Mouse (Mus musculus): Measurements from ENCODE around the gene Ccdc47. TPM values are rescaled to one million over a fixed set of nuclear protein-coding genes. Genes with fewer than 3 reads are reported as not detected.

The Ccdc47 gene
- total RNA-seq, 2 experiments from 2014 or later, result 51.3 to 138 TPM

DNA sequence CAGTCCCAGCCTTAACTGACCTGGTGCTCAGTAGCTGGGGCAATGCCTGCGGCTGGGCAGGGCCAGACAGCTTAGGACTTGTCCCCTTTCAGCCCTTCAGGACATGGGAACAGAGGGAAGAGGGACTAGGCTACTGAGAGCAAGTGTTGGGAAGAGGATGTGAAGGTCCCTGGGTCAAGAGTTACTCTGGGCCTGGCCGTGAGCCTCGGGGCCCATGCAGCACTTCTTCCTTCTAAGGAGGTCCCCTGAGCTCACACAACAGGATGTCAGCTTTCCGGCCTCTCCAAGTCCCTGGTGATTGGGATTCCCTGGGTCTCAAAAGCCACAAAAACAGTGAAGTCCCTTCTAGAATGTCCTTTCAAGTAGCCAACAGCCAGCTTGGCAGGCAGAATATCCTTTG, 52.6 kb downstream of the Ccdc47 start:
- ATAC-seq (replicated peaks; ENCODE audit: poor library complexity), result no peak

DNA sequence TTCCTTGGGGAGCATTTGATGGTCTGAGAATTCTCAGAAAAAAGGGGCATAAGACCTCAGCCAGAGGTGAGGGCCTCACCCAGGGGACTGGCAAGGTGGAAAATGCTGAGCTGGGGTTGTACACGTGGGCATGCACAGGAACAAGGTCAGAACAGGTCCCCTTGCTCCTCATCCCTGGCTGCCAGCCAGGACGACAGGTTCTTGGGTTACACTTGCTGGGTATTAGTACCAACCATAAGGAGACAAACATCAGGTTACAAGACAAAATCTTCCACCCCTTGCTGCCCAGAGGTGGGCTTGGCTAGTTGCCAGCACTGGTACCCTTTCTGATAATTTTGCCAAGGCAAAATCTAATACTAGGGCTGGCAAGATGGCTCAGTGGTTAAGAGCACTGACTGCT, 53.9 kb downstream of the Ccdc47 start:
- ATAC-seq (replicated peaks; ENCODE audit: poor library complexity), result no peak

DNA sequence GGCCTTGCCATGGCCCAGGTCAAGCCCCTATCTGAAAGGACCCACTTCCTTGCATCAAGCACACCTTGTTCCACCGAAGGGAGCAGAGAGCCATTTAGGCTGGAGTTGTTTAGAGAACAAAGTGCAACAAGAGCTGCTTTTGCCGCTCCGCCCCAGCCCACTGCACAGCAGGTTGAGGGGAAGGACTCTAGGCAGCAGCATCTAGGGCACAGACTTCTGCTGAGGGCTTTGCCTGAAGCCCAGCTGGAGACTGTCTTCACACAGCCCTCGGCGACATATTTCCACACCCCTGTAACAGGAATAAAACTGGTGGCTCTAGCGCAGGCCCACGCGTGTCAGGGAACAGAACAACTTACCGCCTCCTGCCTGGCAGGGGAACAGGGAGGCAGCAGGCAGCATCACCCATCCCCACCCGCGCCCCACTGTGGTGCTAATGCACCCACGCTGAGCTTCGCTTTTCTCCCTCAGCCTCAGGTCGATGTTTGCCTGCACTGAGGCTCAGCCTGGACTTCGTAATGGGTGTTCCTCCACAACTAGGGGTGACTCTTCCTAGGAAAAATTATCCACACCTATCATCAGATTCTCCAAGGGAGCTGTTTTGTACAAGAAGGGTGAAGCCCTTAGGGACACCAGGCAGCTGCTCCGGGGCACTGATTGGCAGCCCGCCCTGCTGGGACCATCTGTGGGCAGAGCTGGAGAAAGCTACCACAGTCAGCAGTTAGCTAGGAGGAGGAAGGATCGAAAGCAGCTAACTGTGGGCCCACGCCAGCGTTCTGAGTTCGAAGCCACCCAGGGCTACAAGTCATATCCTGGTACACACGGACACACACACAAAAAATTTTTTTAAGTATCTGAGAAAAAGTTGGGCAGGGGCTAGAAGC, 55.1 kb downstream of the Ccdc47 start, which contains the start of the genes Gm10840 and Limd2:
Gene Gm10840, plus strand, starts transcription at position 10 of the 881 bp plus-strand sequence.
Gene Limd2, minus strand, starts transcription at position 20 of the 881 bp plus-strand sequence.
- peak; percentile 12 for ATAC-seq (replicated peaks; ENCODE audit: poor library complexity)

DNA sequence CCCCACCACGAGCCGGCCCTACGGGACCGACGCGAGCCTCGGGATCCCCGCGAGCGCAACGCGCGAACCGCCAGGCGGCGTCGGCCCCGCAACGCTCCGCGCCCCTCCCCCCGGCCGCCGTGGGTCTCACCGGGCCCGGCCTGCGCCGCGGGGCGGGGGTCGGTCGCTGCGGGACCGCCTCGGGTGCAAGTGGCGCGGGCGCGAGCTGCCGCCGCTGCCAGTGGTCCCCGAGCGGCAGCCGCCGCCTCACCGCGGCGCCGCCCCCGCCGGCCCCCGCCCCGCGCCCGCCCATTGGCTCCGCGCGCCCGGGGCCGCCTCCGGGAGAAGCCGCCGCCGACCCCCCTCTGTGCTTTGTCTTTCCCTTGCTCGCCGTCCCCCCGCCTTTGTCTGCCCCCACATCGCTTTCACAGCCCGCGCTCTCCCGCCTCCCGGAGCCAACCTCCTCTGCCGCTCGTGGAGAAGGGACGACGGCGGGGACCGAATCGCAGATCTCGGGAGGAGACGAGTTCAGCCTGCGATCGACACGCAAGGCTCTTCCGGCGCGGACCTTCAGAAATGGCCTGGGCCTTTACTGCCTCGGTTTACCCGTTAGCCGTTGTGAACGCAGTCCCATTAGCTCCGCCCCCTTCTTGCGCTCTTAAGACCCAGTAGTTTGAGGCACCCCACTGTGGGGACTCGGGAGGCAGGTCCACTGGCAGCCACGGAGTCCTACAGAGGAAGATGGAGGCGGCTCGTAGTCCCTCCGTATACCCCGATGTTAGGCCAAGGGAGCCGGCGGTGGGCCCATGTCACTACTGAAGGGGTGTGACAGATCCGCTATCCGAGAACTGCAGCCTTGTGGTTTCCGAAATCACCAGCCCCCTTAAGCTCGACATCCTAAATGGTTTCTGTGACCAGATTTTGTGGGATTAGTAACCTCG, 56.0 kb downstream of the Ccdc47 start:
- ATAC-seq (replicated peaks; ENCODE audit: poor library complexity), result peak; percentile 38

DNA sequence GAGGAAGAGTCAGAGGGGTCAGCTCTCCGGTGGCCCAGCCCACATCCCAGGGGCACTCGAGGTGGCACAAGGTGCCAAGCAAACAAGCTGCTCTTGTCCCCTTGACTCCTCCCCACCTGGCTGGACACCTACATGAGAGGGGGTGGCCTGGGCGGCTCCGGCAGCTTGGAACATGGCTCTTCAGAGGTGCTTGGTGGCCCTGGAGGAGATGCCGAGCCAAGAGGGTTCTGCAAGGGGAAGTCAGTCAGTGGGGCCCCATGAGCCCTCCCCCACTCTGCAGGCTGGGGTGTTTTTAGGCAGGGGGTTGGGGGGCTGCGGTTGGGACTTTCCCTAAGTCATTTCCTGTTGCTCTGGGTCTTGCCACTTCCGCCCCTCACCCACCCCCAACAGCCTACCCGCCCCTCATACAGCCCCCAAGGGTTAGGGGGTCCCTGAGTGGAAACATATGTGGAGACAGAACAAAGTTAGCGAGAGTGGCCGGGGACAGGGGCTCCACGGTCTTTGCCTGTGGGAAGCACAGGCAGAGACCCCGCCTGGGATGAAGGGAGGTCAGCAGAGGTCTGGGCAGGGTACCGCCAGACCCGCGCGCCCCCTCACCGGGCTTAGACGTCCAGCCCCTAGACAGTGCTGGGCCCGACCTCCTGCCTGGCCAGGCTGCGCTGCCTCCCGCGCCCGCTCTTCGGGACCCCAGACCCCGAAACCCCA, 56.8 kb downstream of the Ccdc47 start:
- peak; percentile 54 for ATAC-seq (replicated peaks; ENCODE audit: poor library complexity)

DNA sequence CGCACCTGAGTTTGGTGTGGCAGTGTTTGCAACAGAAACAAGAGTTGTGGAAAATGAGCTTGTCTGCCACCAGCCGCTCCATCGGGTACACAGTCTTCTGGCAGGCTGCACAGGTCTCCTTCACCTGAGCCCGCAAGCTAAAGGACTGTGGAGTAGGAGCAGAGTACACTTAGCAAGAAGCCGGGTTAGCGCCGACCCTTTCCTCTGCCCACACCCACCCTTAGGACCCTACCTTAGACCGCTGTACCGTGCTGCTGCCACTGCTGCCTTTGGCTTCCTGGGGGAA, 57.3 kb downstream of the Ccdc47 start:
- ATAC-seq (replicated peaks; ENCODE audit: poor library complexity), result no peak

DNA sequence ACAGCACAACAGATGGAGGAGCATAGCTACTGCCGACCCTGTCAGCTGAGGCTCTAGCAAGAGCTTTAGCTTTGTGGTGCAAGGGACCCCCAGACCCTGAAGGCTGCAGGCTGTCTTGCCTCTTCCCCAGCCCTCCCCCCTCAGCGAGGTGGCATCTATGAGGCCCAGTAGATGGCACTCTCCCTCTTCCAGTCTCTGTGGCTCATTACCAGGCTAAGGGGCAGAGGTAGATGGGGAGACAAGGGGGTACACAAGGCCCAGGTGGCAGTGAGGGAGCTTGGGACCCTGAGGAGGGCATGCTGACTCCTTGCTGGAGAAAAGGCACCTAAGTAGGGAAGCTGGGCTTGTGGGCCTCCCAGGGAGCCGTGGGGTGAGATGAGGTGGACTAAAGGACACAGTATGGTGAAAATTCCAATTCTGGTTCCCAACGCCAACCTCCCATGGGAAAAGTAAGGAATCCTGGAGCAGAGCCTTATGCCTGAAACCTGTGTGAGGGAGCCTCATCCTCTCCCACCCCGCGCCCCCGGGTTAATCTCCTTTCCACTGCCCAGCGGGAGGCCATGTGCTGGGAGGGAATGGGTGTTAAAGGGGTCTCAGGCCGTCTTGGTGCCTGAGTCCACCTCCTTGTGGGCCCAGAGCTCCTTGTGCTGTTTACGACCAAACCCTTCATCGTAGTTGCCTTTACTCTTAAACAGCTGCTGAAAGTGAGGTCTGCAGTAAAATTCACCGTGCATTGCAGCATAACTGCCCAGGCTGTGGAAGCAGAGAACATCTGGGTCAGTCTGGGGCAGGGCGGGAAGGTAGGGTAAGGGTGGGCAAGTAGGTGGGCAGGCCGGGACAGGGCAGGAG, 57.8 kb downstream of the Ccdc47 start:
- ATAC-seq (replicated peaks; ENCODE audit: poor library complexity), result peak; percentile 45

DNA sequence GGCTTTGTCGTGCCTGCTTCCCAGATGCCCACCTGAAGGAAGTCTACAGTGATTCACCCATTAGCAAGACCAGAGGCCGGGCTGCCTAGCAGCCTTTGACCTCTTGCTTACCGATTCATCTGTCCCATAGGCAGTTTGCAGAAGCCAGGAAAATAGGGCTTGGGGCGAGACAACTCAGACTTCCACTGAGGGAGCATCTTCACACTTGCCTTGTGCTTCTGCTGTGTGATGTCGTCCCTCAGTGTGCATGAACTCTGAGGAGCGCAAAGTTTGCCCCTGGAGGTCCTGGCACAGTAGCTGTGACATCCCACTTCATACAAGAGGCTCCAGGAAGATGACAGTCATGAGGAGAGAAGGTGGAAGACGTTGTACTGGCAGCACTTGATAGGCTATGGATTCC, 59.0 kb downstream of the Ccdc47 start:
- no peak for ATAC-seq (replicated peaks; ENCODE audit: poor library complexity)

DNA sequence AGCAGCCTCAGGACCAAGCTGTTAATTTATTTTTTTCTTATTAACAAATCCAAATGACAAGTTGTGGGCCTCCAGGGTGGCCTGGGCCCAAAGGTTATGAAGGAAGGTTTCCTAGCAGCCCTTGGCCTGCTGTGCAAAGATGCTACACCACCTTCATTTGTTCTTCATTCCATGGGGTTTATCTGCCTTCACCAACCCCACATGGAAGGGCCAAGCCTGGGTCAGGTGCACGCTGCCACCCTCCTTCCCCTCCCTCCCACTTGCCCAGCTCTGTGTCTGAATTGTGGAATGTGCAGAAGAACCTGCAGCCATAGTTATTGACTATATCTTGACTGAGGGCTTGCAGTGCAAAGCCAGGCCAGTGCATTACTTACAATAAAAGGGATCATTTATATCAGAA, 59.9 kb downstream of the Ccdc47 start:
- ATAC-seq (replicated peaks; ENCODE audit: poor library complexity), result no peak

DNA sequence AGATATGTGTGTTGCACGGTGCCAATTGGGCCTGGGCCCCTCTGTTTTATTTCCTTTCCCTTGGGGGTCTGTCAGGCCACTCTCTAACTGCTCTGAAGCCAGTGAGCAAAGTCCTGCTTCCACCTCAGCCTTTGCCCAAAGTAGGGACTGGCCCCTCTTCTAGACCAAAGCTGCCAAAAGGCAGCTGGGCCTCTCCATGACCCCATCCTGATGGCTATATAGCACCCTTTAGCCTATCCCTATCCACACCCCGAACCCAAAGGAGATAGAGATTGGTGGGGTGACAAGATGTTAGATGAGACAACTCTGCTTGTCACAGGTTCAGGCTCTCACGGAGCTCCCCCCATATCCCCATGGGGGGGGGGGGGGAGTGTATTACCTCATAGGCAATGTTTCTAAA, 60.4 kb downstream of the Ccdc47 start:
- ATAC-seq (replicated peaks; ENCODE audit: poor library complexity), result no peak

DNA sequence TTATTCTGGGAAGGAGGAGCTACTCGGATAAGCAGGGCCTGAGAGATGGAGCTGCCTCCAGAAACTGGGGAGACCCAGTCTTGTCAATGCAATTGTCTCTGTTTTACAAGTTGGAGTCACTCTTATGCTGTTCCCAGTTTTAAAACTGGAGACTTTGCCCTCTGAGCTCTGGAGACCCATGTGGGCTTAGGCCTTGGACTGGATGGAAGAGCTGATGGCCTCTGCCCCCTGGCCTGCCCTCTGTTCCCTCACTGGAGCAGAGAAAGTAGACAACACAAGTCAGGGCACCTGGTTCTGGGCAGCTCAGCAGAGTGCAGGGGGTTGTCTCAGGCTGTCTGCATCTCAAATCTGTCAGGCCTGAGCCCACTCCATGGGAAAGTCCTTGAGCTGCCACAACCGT, 61.4 kb downstream of the Ccdc47 start:
- no peak for ATAC-seq (replicated peaks; ENCODE audit: poor library complexity)

DNA sequence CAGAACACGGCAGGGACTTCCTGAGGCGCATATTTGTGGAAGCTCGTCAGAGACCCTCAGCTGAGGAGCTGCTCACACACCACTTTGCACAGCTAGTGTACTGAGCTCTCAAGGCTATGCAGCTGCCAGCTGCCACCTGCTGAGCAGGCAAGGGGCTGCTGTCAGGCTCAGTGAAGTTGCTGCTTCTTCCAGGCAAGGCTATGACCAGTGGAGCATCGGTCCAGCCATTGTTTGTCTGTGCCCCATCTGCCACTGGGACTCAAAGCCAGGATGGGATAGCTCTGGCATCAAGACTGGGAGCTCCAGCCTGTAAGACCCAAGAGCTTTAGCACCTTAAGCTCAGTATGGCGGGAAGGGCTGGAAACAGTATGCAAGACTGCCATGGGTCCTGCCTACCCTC, 62.1 kb downstream of the Ccdc47 start:
- ATAC-seq (replicated peaks; ENCODE audit: poor library complexity), result no peak

DNA sequence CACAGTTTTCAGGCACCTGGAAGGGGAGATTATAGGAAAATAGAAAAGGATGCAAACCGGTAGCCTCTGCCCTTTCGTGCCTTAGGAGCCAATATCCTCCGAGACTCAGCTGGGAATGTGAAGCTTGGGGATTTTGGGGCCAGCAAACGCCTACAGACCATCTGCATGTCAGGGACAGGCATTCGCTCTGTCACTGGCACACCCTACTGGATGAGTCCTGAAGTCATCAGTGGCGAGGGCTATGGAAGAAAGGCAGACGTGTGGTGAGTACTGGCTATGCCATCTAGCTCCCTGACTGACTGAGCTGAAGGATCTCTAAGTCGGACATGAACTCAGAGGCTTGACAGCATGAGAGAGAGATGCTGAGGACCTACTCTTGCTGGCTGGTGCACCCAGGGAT, 64.0 kb downstream of the Ccdc47 start:
- ATAC-seq (replicated peaks; ENCODE audit: poor library complexity), result no peak

DNA sequence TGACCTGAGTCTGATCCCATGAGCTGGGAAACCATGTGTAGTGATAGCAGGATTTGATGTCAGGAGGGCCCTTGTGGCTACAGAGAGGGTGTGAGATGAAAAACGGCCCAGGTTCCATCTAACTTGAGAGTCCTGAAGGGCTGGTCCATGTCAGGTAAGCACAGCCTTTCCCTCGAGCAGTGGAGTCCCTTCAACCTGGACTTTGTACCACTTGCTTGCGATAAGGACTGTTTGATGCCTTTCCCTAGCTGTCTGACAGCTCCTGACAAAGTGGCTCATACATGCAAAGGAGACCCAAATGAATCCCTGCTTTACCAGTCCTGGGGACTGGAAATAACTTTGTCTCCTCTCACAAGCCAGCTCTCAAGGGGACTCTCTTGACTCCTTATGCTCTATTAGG, 64.9 kb downstream of the Ccdc47 start:
- no peak for ATAC-seq (replicated peaks; ENCODE audit: poor library complexity)

Other genes with a start within 250 kb of the Ccdc47 start
- 0.15 and 0.59 TPM in 2 replicates for gene Ace, start 248.4 kb downstream of the Ccdc47 start, total RNA-seq (2015)
- 0.04 and 0.10 TPM in 2 replicates for gene Ace, start 248.4 kb downstream of the Ccdc47 start, total RNA-seq (2017)
- not detected in 2 replicates for gene Ace3, start 221.7 kb downstream of the Ccdc47 start, total RNA-seq (2015)
- gene Ace3, start 221.7 kb downstream of the Ccdc47 start, total RNA-seq (2017), result not detected in 2 replicates
- 0.15 and 0.20 TPM in 2 replicates for gene Kcnh6, start 208.2 kb downstream of the Ccdc47 start, total RNA-seq (2015)
- gene Kcnh6, start 208.2 kb downstream of the Ccdc47 start, total RNA-seq (2017), result not detected in 2 replicates
- 46.2 and 48.8 TPM in 2 replicates for gene Dcaf7, start 179.5 kb downstream of the Ccdc47 start, total RNA-seq (2015)
- 45.5 and 48.9 TPM in 2 replicates for gene Dcaf7, start 179.5 kb downstream of the Ccdc47 start, total RNA-seq (2017)
- 5.6 and 6.3 TPM in 2 replicates for gene Taco1, start 150.3 kb downstream of the Ccdc47 start, total RNA-seq (2015)
- gene Taco1, start 150.3 kb downstream of the Ccdc47 start, total RNA-seq (2017), result 11.0 and 17.9 TPM in 2 replicates
- gene Map3k3, start 131.7 kb downstream of the Ccdc47 start, total RNA-seq (2015), result 16.5 and 19.1 TPM in 2 replicates
- gene Map3k3, start 131.7 kb downstream of the Ccdc47 start, total RNA-seq (2017), result 23.8 and 31.4 TPM in 2 replicates
- gene Gm10840, start 55.5 kb downstream of the Ccdc47 start, total RNA-seq (2015), result 2.6 and 4.4 TPM in 2 replicates
- gene Gm10840, start 55.5 kb downstream of the Ccdc47 start, total RNA-seq (2017), result not detected in 2 replicates
- 169 and 172 TPM in 2 replicates for gene Limd2, start 55.5 kb downstream of the Ccdc47 start, total RNA-seq (2015)
- gene Limd2, start 55.5 kb downstream of the Ccdc47 start, total RNA-seq (2017), result 37.4 and 40.8 TPM in 2 replicates
- 27.0 and 31.6 TPM in 2 replicates for gene Strada, start 14.2 kb downstream of the Ccdc47 start, total RNA-seq (2015)
- 20.1 and 21.7 TPM in 2 replicates for gene Strada, start 14.2 kb downstream of the Ccdc47 start, total RNA-seq (2017)
- gene Ddx42, start 582 bp upstream of the Ccdc47 start, total RNA-seq (2015), result 39.8 and 47.9 TPM in 2 replicates
- 68.8 and 101 TPM in 2 replicates for gene Ddx42, start 582 bp upstream of the Ccdc47 start, total RNA-seq (2017)
- 45.5 and 45.7 TPM in 2 replicates for gene Ftsj3, start 39.7 kb upstream of the Ccdc47 start, total RNA-seq (2015)
- gene Ftsj3, start 39.7 kb upstream of the Ccdc47 start, total RNA-seq (2017), result 151 and 191 TPM in 2 replicates
- gene Psmc5, start 39.8 kb upstream of the Ccdc47 start, total RNA-seq (2015), result 52.0 and 54.1 TPM in 2 replicates
- gene Psmc5, start 39.8 kb upstream of the Ccdc47 start, total RNA-seq (2017), result 110 and 120 TPM in 2 replicates
- gene Smarcd2, start 56.6 kb upstream of the Ccdc47 start, total RNA-seq (2015), result 62.9 and 63.5 TPM in 2 replicates
- 216 and 275 TPM in 2 replicates for gene Smarcd2, start 56.6 kb upstream of the Ccdc47 start, total RNA-seq (2017)
- gene Tcam1, start 60.3 kb upstream of the Ccdc47 start, total RNA-seq (2015), result 2.2 and 2.3 TPM in 2 replicates
- 1.6 and 1.7 TPM in 2 replicates for gene Tcam1, start 60.3 kb upstream of the Ccdc47 start, total RNA-seq (2017)
- gene Gh, start 85.5 kb upstream of the Ccdc47 start, total RNA-seq (2015), result not detected in 2 replicates
- gene Gh, start 85.5 kb upstream of the Ccdc47 start, total RNA-seq (2017), result not detected in 2 replicates
- gene Cd79b, start 98.4 kb upstream of the Ccdc47 start, total RNA-seq (2015), result 47.2 and 51.9 TPM in 2 replicates
- 29.6 and 30.9 TPM in 2 replicates for gene Cd79b, start 98.4 kb upstream of the Ccdc47 start, total RNA-seq (2017)
- 0.12 TPM in 1 of 2 replicates, not detected in the other for gene Scn4a, start 136.9 kb upstream of the Ccdc47 start, total RNA-seq (2015)
- 0.03 TPM in 1 of 2 replicates, not detected in the other for gene Scn4a, start 136.9 kb upstream of the Ccdc47 start, total RNA-seq (2017)
- not detected in 2 replicates for gene Prr29, start 149.1 kb upstream of the Ccdc47 start, total RNA-seq (2015)
- gene Prr29, start 149.1 kb upstream of the Ccdc47 start, total RNA-seq (2017), result not detected in 2 replicates
- gene Icam2, start 171.7 kb upstream of the Ccdc47 start, total RNA-seq (2015), result 59.9 and 60.3 TPM in 2 replicates
- 87.1 and 123 TPM in 2 replicates for gene Icam2, start 171.7 kb upstream of the Ccdc47 start, total RNA-seq (2017)

Data from megakaryocyte progenitor cell, adult 5-6 weeks (primary cell).